Mouse (Mus musculus) right cerebral cortex, adult 18-20 months (tissue): ENCODE measurements around the gene Gm44790.
"Not testable (repeated sequence)": the region's sequence is repeated elsewhere in the genome, so short reads cannot be mapped to it uniquely, and the experiment has no call there.

Experiments used
- DNase-seq: peaks from one replicate; pipeline ENCODE4 v3.0.0; 2022; ENCODE audit warnings: mixed read lengths

Gene Gm44790

DNA sequence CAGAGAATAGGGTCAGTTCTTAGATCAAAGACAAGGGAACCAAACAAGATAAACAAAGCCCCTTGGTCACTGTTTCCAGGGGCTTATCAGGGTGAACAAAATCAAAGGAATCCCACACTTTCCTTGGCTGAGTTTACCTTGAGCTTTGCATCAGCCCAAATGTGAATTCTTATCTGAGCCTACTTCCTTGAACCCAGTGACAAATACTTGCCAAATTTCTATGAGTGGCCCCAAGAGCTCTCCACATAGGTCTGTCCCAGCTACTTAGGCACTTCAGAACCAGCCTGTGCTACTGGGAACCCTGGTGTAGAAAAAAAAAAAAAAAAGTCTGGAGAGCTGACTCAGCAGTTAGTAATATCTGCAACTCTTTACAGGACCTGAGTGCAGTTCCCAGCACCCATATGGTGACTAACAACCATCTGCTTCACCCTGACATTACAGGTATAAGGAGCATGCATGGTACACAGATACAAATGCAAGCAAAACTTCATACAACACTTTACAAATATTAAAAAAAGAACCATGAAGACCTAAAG, 48.3 kb downstream of the Gm44790 start:
- DNase-seq, result no peak

DNA sequence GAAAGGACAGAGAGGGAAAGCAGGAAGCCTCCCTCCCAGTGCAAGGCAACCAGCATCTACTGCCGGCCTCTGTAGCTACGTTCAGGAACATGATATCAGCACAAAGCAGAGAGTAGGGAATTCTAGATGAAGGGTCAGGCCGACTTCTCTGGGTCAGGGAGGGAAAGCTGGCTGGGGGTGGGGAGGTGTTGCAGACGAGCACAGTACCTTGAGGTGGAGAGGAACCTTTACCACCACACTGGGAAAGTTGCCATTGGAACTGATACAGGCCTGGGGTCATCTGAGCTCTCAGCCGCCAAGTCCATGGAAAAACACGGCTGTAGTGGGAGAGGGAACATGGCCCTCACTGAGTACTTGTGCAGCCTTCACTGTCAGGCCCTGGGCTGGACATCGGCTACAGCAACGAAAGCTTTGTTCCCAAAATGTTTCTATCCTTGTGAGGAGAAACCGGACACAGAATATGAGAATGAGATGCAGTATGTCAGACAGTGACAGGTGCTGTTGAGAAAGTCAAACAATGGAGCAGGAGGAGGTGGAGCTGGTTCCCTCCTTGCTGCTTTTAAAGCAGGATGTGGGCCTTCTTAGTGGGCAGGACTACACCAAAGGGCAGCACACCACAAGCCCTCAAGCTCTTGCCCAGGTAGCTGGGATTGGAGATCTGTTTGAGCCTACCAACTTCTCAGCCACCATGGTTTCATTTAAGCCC, 49.2 kb downstream of the Gm44790 start:
- DNase-seq, result no peak

DNA sequence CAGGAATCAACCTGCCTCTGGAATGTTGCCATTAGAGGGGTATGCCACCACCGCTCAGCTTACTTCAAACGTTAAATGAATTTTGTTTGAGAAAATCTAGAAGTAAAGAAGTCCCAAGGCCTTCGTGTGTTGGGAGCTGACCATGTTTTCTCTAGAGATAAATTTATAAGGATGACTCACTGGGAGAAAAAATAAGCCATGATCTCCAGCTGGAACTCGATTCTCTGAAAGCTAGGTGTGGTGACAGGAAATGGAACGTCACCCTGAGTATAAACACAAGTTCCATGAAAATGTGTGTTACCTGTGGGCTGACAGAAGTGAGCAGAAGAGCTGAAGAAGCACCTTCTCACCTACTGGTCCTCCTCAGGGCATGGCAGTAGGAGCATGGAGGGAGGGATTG, 50.5 kb downstream of the Gm44790 start:
- DNase-seq, result no peak

DNA sequence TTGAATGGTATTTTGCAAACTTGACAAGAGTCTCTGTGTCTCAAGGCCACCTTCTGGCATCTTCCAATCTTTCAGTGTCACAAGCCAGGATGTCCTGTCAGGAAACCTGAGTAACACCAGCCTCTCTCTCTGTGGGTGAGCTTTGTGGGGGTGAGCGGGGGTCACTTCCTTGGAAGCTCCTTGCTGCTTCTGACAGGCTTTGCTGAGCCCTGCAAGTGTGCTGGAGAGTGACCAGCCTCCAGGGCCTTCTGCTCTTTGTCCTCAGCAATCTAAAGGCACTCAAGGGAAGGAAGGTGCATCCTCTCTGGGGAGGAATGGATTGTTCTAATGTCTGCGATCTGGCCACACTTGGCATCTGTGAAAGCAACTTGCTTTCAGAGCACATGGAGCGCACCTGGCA, 52.9 kb downstream of the Gm44790 start:
- no peak for DNase-seq

DNA sequence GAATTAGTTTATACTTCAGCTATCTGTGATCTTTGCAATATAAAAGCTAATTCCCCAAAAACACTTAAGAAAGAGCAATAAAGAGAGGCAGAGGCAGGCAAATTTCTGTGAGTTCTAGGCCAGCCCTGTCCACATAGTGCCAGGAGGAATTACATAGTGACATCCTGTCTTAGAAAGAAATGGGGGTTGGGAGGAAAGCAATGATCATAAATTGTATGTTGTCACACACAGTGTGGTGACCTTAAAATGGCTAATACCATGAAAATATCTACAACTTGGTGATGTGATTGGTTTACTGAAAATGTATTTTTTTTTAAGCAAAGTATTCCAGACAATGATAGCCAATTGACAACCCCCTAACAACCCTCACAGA, 53.3 kb downstream of the Gm44790 start:
- DNase-seq, result no peak

DNA sequence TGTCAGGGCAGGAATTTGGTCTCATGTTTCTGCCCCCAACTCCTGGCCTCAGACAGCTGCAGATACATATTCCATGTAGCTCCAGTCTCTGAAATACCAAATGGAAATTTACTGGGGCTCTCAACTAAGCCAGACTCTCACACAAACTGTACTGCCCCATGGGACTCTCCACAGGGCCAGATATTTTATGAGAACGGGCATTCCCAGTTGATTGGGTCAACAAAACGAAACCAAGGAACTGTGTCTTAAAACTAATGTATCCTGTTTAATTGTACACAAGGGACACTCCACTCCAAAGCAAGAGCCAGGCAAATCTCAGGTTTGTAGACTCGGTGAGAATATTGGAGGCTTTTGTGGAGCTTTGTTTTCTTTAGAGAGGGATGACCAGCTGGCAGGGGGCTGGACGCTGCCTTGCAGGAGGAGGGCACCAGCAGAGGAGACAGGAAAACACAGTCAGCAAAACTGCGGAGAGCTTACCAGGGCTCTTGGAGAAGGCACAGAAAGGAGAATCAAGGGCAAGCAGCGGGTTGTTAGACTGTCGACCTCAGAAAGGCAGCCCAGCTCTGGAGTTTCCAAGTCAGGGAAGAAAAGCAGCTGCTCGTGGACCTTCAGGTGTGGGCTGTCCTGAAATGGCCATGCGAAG, 53.9 kb downstream of the Gm44790 start:
- no peak for DNase-seq

DNA sequence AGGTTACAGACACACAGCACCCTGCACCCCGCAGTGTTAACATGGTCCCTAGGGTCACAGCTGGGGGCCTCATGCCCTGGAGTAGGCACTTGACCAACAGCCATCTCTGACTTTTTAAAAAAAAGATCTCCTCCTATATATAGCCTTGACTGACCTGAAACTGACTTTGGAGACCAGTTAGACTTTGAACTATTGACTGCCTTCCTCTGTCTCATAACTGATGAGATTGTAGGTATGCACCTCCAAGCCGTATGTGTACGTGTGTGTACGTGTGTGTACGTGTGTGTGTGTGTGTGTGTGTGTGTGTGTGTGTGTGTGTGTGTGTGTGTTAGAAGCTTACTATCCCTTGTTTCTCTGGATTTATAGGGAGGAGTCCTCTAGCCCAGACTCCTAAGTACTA, 55.4 kb downstream of the Gm44790 start:
- DNase-seq, result no peak

DNA sequence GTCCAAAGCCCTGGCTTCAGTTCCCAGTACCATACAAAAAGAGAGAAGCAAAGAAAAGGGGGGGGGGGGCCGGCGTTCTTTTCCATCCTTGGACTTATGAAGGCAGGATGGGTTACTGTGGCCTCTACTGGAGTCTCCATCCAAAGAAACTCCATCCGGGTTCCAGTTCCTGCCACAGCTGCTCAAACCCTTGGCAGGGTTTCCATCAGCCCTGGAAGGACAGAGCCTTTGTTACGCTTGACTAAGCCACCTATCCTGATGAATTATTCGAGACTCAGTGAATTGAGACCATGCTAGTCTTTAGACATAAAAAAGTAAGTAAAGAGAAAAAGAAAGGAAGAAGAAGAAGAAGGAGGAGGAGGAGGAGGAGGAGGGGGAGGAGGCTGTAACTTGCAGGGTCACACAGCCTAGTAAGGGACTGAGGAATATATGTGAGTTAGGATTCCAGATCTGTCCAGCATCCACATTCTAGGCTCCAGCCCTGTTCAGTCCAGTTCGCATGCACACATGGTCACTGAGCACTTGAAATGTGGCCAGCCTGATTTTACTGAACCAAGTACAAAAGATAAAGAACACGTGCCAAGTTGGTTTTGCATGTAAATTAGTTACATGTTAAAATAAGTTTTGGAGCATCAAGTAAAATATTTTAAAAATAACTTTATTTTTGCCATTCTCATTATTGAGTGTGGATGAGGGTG, 59.6 kb downstream of the Gm44790 start:
- DNase-seq, result no peak

DNA sequence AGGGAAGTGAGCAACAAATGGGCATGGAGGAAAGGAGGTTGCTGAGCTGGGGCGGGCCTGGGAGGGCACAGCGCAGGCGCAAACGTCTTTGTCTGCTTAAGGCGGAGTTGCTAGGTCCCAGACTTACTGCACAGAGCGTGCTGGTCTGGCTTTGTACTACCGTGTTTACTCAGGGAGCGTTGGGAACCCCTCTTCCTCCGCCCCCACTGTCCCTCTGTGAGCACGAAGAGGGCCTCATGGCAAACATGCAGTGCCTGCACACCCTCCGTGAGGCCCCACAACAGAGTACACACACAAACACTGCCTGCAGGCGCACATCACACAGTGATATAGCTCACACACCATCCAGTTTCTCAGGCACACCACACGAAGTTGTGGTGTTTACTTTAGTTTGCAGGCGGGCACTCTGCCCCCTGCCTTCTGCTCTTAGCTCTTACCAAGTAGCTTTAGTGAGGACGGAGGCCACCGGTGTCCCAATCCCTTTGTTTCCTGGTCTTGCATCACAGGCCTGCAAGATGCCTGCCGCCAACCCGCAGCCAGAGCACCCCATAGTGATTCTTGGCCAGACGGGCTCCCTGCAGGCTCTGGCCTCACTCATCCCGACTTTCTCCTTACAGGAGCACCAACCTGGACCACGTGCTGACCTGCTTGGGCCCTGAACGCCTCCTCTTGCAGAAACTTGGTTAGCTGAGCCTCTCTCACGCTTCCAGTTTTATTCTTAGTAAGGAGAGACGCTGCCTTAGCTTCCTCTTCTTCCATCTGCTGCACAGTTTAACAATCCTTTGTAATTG, 61.1 kb downstream of the Gm44790 start:
- peak; percentile 73 for DNase-seq

DNA sequence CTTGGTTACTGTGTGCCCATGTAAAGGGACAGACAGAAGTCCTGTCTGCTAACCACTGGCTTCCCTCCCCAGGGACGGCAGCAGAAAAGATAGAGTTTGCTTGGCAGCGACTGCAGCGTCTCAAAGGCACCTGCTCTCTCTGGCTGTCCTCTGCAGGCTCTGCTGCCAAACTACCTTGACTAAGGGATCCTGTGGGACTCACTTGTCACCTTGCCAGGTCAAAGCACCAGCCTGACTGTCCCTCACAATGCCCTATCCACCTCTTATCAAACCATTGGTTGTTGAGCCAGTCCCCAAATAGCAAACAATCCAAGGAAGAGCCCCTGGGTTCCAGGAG, 61.7 kb downstream of the Gm44790 start:
- no peak for DNase-seq

DNA sequence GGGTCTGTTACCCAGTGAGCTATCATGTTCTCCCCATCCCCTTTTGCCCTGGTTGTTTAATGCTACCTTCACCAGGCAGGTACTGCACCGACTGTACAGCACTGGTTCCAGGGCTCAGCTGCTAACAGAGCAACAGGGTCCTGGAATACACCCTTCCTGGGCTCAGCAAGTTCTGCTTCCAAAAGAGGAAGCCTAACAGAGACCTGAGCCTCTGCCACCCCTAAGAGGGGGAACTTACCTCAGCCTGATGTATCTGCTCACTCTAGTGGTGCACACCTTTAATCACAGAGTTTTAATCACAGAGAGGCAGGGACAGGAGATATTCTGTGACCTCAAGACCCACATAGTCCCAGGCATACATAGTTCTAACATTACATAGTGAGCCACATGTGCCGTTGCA, 63.5 kb downstream of the Gm44790 start:
- no peak for DNase-seq

DNA sequence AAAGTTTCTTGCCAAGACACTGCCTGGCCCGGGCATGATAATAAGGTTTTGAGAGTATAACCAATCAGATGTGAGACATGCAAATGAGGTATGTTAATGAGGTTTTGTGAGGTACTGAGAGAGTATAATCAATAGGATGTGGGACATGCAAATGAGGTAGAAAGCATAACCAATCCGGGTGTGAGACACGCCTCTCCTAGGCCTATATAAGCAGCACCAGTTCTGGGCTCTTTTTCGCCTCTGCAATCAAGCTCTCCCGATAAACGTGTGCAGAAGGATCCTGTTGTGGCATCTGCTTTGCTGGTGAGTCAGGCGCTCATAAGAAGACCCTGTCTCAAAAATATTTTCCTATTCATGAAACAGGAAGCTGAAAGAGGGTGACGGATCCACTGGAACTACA, 64.0 kb downstream of the Gm44790 start:
- not testable (repeated sequence) for DNase-seq

DNA sequence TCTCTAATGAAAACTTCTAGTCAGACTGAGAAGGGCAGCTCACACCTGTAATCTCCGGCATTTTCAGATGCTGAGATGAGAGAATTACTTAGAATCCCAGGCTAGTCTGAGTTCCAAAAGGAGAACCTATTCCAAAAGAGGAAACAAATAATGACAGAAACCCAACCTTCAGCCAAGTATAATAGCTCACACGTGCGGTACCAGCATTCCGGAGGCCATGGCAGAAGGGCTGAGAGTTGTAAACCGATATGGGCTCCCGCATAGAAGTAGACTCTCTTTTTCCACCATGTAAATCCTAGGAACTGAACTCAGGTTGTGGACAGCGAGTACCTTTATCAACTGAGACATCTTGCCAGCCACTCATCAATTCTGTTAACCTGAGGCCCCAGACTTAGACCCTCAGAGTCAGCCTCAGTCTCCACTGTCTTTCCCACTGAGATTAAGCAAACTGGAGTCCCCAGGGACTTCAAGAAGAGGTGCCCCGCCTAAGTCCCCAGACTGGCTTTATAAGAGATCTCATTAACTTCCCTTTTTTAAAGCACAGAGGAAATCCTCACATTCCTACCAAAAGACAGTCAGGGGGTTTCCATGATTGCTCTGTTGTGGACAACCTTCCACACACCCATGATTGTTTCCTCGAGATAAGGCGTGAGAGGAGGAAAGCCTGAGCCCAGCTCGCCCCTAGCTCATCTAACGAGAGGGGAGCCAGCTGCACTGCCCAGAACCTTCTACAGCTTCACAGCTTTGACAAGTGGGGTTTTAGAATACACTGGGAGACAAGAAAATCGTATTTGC, 67.2 kb downstream of the Gm44790 start:
- no peak for DNase-seq

DNA sequence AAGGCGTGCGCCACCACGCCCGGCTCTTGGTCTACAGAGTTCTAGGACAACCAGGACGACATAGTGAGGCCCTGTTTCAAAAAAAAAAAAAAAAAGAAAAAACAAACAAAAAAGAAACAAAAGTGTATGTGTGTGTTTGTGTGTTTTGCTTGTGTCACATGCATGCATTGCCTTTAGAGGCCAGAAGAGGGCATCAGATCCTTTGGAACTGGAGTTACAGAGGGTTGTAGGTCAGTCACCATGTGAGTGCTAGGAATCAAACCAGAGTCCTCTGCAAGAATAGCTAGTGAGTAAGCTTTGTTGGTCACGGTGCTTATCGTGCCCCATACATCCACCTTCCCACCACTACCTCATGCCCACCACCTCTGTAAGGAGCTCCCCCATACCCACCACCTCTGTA, 68.3 kb downstream of the Gm44790 start:
- DNase-seq, result no peak
